Mouse (Mus musculus) cortical plate, adult 2 months (tissue): ENCODE results near the gene Zcchc2. TPM values are rescaled to one million over a fixed set of nuclear protein-coding genes. Genes with fewer than 3 reads are reported as not detected.
A peak's percentile ranks its signal among the peaks of the same experiment; 100 is the strongest.

Source experiments
- H3K27ac ChIP-seq: fragments of 200-500 bp; 2 replicates; pipeline ENCODE4 v1.5.1; 2012; ENCODE audit warnings: low read length, control low read depth, inconsistent platforms; ENCODE audit not compliant: insufficient read depth
- H3K4me1 ChIP-seq: fragments of 200-500 bp; 2 replicates; pipeline ENCODE4 v1.6.1; 2011; ENCODE audit warnings: low read length; ENCODE audit not compliant: control insufficient read depth, insufficient read depth
- H3K4me3 ChIP-seq: fragments of 200-500 bp; 2 replicates; pipeline ENCODE4 v1.5.1; 2011; ENCODE audit warnings: mild to moderate bottlenecking, low read length, control low read depth; ENCODE audit not compliant: insufficient read depth
- CTCF ChIP-seq: fragments of 200-500 bp; IDR thresholded peaks from 2 replicates; pipeline ENCODE4 v1.5.1; 2011; ENCODE audit warnings: mild to moderate bottlenecking, control low read depth, low read length; ENCODE audit not compliant: insufficient read depth; ENCODE audit errors: extremely low read depth
- POLR2A ChIP-seq: fragments of 200-500 bp; IDR thresholded peaks from 2 replicates; pipeline ENCODE4 v1.6.1; 2011; ENCODE audit warnings: mild to moderate bottlenecking, low read length, control low read depth; ENCODE audit not compliant: insufficient read depth; ENCODE audit errors: extremely low read depth
- polyA plus RNA-seq: library from polyadenylated mRNA; depleted of rRNA; stranded (reverse); fragments of >200 nt; gene quantifications from 2 replicates; pipeline ENCODE4 v1.2.3, GENCODE M21; 2012; rRNA removed

Gene Zcchc2
- polyA plus RNA-seq, result 18.7 and 19.6 TPM in 2 replicates

DNA sequence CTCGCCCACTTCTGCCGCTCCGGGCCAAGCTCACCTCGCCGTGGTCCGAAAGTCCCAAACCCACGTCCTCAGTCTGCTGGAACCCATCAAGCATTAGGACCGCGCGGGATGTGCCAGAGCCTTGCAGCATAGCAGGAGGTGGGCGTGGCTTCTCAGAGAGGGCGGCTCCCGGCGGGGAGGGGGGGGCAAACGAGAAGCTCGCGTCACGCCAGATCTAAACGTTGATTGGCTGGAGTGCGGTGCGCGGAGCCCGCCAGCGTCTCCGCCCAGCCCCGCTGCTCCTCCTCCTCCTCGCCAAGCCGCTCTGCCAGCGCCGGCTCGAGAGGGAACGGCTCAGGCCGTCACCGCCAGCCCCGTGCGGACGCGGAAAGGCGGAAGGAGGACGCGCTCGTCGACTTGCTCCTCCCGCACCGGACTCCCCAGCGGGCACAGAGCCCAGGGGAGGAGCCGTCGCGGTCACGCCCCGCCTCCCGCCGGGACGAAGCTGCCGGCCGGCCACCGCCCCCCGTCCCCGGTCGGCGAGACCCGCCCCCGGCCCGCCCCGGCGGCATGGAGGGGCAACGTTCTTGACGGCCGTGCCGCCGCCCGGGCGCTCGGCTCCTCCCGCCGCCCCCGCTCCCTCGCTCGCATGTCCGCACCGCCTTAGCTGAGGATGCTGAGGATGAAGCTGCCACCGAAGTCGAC, at the start of gene Zcchc2:
Gene Zcchc2 (plus strand): TSS at position 269 of the 684 bp plus-strand sequence.
- TF ChIP-seq CTCF (no peak), POLR2A (peak; percentile 62; the same call in 1 of the 2 replicates)
- H3K27ac ChIP-seq, result peak within 1 kb of the TSS; percentile 94
- no peaks in the 10 kb centered on the region for H3K4me1 ChIP-seq
- H3K4me3 ChIP-seq, result peak within 1 kb of the TSS; percentile 83

DNA sequence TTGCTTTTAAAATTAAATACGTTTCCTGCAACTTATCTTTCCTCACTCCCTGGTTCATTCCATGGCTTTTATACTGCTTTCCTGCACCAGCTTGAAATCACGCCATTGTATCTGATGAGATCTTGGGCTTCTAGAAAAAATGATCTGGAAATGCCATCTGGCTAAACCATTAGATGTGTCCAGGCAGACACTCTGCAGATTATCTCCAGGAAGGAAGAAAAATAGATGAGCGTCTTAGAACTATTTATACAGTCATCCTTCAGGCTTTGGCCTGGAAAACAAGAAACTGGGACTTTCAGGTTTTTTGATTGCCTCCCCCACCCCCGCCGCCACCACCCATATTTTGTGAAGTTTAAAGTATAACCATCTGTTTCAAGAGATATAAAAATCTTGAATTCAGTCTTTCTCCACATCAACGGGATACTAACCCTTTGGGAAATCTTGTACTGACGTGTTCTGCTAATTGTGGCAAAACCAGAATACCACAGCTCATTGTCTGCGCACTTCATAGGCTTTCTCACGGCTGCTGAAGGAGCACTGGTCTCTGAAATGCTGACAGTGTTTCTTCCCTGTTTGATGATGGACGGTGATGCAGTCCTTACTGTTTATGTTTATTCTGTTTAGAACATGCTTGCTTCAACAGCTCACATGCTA, 45.2 kb upstream of the Zcchc2 start:
- TF ChIP-seq POLR2A (no peak), CTCF (no peak)
- Histone ChIP-seq H3K4me1 (peaks cover 10% of the 10 kb centered on the region), H3K27ac (no peak overlapping the region), H3K4me3 (no peak overlapping the region)

DNA sequence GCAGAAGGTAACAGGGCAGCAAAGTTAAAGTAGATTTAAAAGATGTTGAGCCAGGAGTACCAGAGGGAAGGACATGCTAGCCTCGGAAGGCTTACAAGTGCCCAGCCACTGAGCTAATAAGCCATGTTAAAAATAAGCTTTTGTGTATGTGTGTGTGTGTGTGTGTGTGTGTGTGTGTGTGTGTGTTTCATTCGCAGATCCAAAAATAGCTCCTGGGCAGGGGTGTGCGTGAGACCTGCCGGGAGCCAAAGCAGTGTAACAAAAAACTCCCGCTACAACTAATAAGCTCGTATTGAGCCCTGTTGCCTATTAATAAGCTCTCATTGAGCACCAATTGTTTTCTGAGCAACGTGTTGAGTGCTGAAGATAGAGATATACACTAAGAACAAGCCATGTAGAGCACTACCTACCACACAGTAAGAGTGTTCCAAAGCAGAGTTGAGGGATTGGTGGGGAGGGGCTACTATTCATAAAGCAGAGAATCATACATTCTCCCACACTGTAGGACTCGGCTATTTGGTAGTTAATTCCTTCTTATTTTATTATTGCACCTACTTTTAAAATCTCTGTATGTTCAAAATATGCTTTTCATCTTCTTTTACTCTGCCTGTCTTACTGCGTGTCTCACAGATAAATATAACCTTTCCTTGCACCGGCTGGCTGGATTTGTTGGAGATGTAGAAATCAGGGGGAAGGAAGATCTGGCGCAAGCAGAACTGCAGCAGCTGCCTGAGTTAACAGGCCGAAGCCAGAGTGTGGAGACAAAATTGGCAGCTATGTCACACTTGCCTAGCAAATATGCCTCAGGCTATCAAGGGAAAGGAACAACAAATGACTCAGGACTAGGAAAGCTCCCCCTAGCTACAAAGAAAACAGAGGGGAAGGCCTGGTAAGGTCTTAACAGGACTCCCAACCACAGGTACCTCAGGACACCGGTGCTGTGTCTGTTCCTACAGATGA, 43.3 kb upstream of the Zcchc2 start:
- Histone ChIP-seq H3K4me3 (no peak overlapping the region), H3K27ac (no peak overlapping the region), H3K4me1 (peaks cover 10% of the 10 kb centered on the region)
- TF ChIP-seq POLR2A, result no peak
- no peak for TF ChIP-seq CTCF

DNA sequence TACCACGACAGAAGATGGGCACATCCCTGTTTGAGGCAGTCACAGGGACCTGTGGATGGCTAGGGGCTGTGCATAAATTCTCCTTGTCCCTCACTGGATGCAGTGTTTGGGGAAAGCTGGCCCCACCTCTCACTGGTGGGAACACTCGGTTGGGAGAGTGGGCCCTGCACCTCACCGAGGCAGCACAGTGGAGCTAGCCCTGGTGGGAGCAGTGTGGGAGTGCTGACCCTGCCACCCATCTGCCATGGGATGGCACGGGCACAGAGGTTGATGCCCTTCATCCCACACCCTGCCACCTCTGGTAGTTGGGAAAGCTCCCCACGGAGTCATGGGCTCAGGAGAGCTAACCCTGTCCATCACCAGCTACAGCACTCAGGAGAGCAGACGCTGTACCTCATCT, 41.9 kb upstream of the Zcchc2 start:
- H3K4me1 ChIP-seq, result peaks cover 10% of the 10 kb centered on the region
- no peak overlapping the region for H3K27ac ChIP-seq
- no peak overlapping the region for H3K4me3 ChIP-seq
- no peak for TF ChIP-seq POLR2A
- no peak for TF ChIP-seq CTCF

DNA sequence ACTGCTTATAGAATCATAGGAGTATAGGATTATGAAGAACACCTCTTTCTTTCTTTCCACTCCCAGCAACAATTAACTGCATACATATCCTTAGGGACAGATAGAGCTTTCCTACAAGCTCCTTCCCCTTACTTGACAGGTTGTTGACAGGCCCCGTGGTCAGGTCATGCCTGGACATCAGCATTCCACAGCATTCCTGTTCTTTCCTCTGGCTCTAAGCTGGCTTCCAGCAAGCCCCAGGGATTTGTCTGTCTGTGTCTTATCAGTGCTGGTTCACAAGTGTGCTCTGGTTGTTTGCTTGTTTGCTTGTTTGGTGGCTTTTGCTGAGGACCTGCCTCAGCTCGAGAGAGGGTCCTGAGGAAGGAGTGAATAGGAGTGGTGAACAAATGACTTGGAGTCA, 36.6 kb upstream of the Zcchc2 start:
- Histone ChIP-seq H3K4me1 (no peaks in the 10 kb centered on the region), H3K4me3 (no peak overlapping the region), H3K27ac (no peak overlapping the region)
- TF ChIP-seq CTCF, result no peak
- TF ChIP-seq POLR2A, result no peak

DNA sequence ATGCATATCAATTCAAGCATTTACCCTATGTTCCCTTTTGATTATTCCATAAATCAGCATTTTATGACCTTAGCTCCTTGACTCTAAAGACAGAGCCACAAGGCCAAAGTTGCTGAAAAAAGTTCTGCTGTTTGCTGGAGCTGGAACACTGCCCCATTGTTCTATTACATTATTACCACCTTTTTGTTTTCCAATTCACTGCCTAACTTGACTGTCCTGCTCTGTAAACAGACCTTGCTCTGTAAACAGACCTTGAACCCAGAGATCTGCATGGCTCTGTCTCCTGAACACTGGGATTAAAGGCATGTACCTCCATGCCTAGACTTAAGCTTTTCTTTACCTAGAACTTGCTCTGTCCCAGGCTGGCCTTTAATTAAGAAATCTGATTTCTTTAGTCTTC, 36.2 kb upstream of the Zcchc2 start:
- TF ChIP-seq POLR2A (no peak), CTCF (no peak)
- Histone ChIP-seq H3K4me1 (no peaks in the 10 kb centered on the region), H3K4me3 (no peak overlapping the region), H3K27ac (no peak overlapping the region)

DNA sequence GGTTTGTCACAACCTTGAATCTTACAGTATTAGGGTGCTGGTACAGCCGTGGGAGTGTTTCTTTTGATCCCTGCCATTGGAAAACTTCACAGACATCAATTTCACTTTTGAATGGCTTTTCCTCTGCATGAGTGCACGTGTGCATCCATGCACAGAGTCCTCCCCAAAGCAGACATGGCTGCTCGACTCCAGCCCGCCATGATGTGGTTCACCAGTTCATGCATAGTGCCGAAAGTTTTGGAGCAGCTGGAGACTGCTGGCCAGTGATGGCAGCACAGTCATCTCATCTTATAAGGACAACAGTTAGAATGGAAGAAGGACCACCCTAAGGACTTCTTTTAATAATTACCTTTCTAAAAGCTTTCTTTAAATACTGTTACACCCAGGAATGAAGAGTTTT, 34.1 kb upstream of the Zcchc2 start:
- H3K27ac ChIP-seq, result no peak overlapping the region
- no peaks in the 10 kb centered on the region for H3K4me1 ChIP-seq
- no peak overlapping the region for H3K4me3 ChIP-seq
- TF ChIP-seq CTCF (no peak), POLR2A (no peak)

DNA sequence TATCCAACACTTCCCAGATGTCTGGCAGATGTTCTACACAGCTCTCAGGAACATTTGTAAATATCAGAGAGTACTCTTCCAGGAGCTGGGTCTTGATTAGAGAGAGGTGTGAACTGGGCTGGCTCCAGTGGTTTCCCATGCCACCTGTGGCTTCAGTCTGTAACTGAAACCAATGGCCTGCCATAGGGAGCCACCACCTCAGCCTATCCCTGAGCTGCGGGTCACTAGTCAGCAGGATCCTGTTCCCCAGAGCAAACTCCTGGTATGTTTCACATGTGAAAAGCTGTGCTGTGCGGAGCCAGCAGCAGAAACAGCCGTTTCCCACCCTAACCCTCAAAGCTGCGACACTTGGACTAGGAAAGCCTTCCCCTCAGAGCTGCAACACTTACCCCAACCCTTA, 28.7 kb upstream of the Zcchc2 start:
- no peaks in the 10 kb centered on the region for H3K4me1 ChIP-seq
- TF ChIP-seq POLR2A (no peak), CTCF (no peak)
- H3K27ac ChIP-seq, result no peak overlapping the region
- H3K4me3 ChIP-seq, result no peak overlapping the region

DNA sequence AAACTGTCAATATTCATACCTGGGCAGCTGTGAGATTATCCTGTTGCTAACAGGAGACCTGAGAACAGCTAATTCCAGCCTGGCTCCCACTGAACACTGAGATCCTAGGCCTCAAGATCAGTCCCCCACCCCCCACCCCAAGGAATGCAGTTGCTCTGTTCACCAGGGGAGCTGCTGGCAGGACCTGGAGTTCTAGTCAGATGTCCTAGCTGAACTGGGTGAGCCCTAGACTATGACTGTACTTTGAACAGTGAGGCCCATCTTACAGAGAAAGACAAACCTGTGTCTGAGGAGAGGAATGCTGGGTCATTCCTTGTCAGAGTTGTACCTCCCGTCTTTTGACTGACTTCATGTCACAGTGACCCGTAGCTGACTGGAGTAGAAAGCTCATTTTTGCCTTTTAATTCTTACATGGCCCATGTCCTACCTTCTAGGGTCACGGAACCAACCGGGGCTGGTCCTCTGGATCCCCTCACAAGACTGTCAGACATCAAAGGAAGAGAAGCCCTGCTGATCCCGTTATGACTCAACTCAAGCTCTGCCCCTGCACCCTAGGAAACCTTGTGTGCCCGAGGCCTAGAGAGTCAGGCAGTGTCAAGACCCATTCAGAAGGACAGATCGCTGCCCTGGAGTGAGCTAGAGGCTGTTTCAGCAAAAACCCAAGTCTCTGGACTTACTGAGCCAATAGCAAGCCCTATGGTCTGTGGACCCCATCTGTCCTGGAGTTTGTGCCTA, 28.0 kb upstream of the Zcchc2 start:
- TF ChIP-seq CTCF, result no peak
- no peak for TF ChIP-seq POLR2A
- no peaks in the 10 kb centered on the region for H3K4me1 ChIP-seq
- no peak overlapping the region for H3K27ac ChIP-seq
- H3K4me3 ChIP-seq, result no peak overlapping the region
